Mouse (Mus musculus) lung, postnatal 0 days (tissue): ENCODE results near the gene Olfr706. TPM values are rescaled to one million over a fixed set of nuclear protein-coding genes. Genes with fewer than 3 reads are reported as not detected.

Experiments
- ATAC-seq: fragments of 200-750 bp; cut with Nextera tagmentation; 2 replicates; pipeline ENCODE4 v1.8.0; 2017; ENCODE audit warnings: moderate library complexity
- DNase-seq: peaks from one replicate; pipeline ENCODE4 v3.0.0-alpha.2; 2016; ENCODE audit warnings: low spot score
- H3K27ac ChIP-seq: fragments of 300-500 bp; sonication (generic); 2 replicates; pipeline ENCODE4 v1.5.1; 2014; ENCODE audit warnings: antibody characterized with exemption, mild to moderate bottlenecking, low read length, mixed read lengths
- H3K27me3 ChIP-seq: fragments of 300-500 bp; sonication (generic); replicated peaks from 2 replicates; pipeline ENCODE4 v1.6.1; 2014; ENCODE audit warnings: low read length, mixed read lengths; ENCODE audit not compliant: insufficient read depth
- H3K36me3 ChIP-seq: fragments of 300-500 bp; sonication (generic); 2 replicates; pipeline ENCODE4 v1.6.1; 2014; ENCODE audit warnings: low read length, mixed read lengths; ENCODE audit not compliant: insufficient read depth
- H3K4me1 ChIP-seq: fragments of 300-500 bp; sonication (generic); 2 replicates; pipeline ENCODE4 v1.6.1; 2014; ENCODE audit warnings: antibody characterized with exemption, low read depth, low read length, mixed read lengths; ENCODE audit not compliant: insufficient read depth
- H3K4me2 ChIP-seq: fragments of 300-500 bp; sonication (generic); replicated peaks from 2 replicates; pipeline ENCODE4 v1.6.1; 2014; ENCODE audit warnings: low read depth, mild to moderate bottlenecking, low read length, moderate library complexity, mixed read lengths
- H3K4me3 ChIP-seq: fragments of 300-500 bp; sonication (generic); 2 replicates; pipeline ENCODE4 v1.5.1; 2014; ENCODE audit warnings: low read depth, low read length
- H3K9ac ChIP-seq: fragments of 300-500 bp; sonication (generic); replicated peaks from 2 replicates; pipeline ENCODE4 v1.6.1; 2014; ENCODE audit warnings: low read depth, mild to moderate bottlenecking
- H3K9me3 ChIP-seq: fragments of 300-500 bp; sonication (generic); 2 replicates; pipeline ENCODE4 v1.6.1; 2016; ENCODE audit warnings: low read length, mixed read lengths
- CTCF ChIP-seq: IDR thresholded peaks from 2 replicates; pipeline ENCODE4 v1.5.1; 2016; ENCODE audit warnings: antibody characterized with exemption, mild to moderate bottlenecking
- EP300 ChIP-seq: IDR thresholded peaks from 2 replicates; pipeline ENCODE4 v1.6.1; 2016; ENCODE audit warnings: antibody characterized with exemption, mild to moderate bottlenecking, control low read depth
- WGBS: fragments of 180-500 bp; shearing (Covaris S2); extraction: QIAGEN DNeasy Blood & Tissue Kit; methylation state at CpG from one replicate; pipeline ENCODE4 v1.1.7; 2014; 5-methylcytosine and 5-hydroxymethylcytosine counted together
- polyA plus RNA-seq: library from polyadenylated mRNA; unstranded; fragments of >200 nt; fragmentation: Nextera tagmentation; extraction: Ambion mirVana; gene quantifications from 2 replicates; pipeline ENCODE4 v1.2.1, GENCODE M21; 2015

Olfr706 gene
- polyA plus RNA-seq, 1 experiment from 2014 or later: not detected

DNA sequence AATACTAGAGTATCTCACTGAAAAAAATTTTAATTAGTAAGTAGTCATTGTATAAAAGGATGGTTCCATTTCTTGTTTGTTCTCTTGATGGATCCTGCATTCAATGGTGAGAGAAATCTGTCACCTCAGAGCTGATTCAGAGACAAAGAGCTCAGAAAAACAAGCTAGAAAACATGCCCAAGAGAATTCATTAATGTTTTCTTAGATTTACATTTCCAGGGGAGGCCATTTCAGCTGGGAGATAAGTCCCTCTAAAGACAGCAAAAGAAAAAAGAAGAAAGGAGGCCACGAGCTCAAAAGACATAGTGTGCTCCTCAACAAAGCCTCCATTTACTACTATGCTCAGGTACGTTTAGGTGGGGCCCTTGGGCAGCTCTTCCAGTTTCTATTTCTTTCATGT is 44.9 kb downstream of the Olfr706 start, which contains the start of gene Olfr703:
Gene Olfr703, plus strand, starts transcription at position 301 of the 400 bp plus-strand sequence.
- H3K9me3 ChIP-seq: no peaks in the 10 kb centered on the region
- TF ChIP-seq EP300 (no peak), CTCF (no peak)
- H3K36me3 ChIP-seq: no peaks in the 10 kb centered on the region
- H3K4me1 ChIP-seq: no peaks in the 10 kb centered on the region
- no peak within 1 kb of the TSS for H3K27ac ChIP-seq
- H3K4me2 ChIP-seq: no peak within 1 kb of the TSS
- no peak within 1 kb of the TSS for H3K4me3 ChIP-seq
- DNase-seq (no peak), ATAC-seq (no peak)
- WGBS: 44% methylated on average over 2 of the region's 2 CpGs
- no peak within 1 kb of the TSS for H3K9ac ChIP-seq
- no peaks in the 10 kb centered on the region for H3K27me3 ChIP-seq

DNA sequence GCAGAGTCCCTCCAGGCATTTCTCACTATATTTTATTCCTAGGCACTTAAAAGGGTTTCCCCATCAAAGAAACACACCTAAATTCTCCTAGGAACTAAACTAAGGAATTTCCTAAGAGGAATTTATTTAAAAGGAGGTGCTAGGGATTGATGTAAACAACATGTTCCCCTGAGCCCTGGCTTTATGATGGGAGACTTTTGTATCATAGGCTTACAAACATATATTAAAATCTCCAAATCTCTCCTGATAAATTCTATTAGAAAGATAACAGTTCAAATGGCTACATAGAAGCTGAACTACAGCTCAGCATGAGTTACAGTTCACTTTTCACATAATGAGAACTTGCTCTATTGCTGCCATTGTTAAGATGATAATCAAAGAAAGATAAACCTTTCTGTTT is 54.2 kb downstream of the Olfr706 start, which contains the start of gene Olfr702:
Gene Olfr702, minus strand, starts transcription at position 101 of the 400 bp plus-strand sequence.
- no peaks in the 10 kb centered on the region for H3K9me3 ChIP-seq
- DNase-seq: no peak
- no peak within 1 kb of the TSS for H3K4me3 ChIP-seq
- no peaks in the 10 kb centered on the region for H3K27me3 ChIP-seq
- no peak within 1 kb of the TSS for H3K9ac ChIP-seq
- H3K36me3 ChIP-seq: no peaks in the 10 kb centered on the region
- H3K27ac ChIP-seq: no peak within 1 kb of the TSS
- no peak for ATAC-seq
- TF ChIP-seq EP300: no peak
- no peak for TF ChIP-seq CTCF
- no peak within 1 kb of the TSS for H3K4me2 ChIP-seq
- no peaks in the 10 kb centered on the region for H3K4me1 ChIP-seq

Other genes with a start within 250 kb of the Olfr706 start
- gene Olfr693, start 207.6 kb downstream of the Olfr706 start, polyA plus RNA-seq: not detected in 2 replicates
- not detected in 2 replicates for gene Olfr694, start 196.3 kb downstream of the Olfr706 start, polyA plus RNA-seq
- gene Olfr695, start 171.8 kb downstream of the Olfr706 start, polyA plus RNA-seq: not detected in 2 replicates
- gene Olfr697, start 145.7 kb downstream of the Olfr706 start, polyA plus RNA-seq: not detected in 2 replicates
- gene Olfr698, start 132.8 kb downstream of the Olfr706 start, polyA plus RNA-seq: not detected in 2 replicates
- gene Olfr699, start 95.0 kb downstream of the Olfr706 start, polyA plus RNA-seq: not detected in 2 replicates
- not detected in 2 replicates for gene Olfr700, start 79.3 kb downstream of the Olfr706 start, polyA plus RNA-seq
- gene Olfr701, start 74.0 kb downstream of the Olfr706 start, polyA plus RNA-seq: not detected in 2 replicates
- not detected in 2 replicates for gene Olfr702, start 54.3 kb downstream of the Olfr706 start, polyA plus RNA-seq
- gene Olfr703, start 44.8 kb downstream of the Olfr706 start, polyA plus RNA-seq: not detected in 2 replicates
- not detected in 2 replicates for gene Olfr704, start 25.0 kb downstream of the Olfr706 start, polyA plus RNA-seq
- not detected in 2 replicates for gene Olfr705, start 11.3 kb downstream of the Olfr706 start, polyA plus RNA-seq
- gene Olfr707, start 13.1 kb upstream of the Olfr706 start, polyA plus RNA-seq: not detected in 2 replicates
- gene Olfr1532-ps1, start 19.8 kb upstream of the Olfr706 start, polyA plus RNA-seq: not detected in 2 replicates
- gene Olfr709-ps1, start 44.1 kb upstream of the Olfr706 start, polyA plus RNA-seq: not detected in 2 replicates
- gene Olfr710, start 60.1 kb upstream of the Olfr706 start, polyA plus RNA-seq: not detected in 2 replicates
- gene Olfr6, start 75.8 kb upstream of the Olfr706 start, polyA plus RNA-seq: not detected in 2 replicates
- gene Olfr711, start 87.3 kb upstream of the Olfr706 start, polyA plus RNA-seq: not detected in 2 replicates
- not detected in 2 replicates for gene Olfr2, start 117.9 kb upstream of the Olfr706 start, polyA plus RNA-seq
- gene Olfr713, start 143.0 kb upstream of the Olfr706 start, polyA plus RNA-seq: not detected in 2 replicates
- gene Olfr714, start 182.8 kb upstream of the Olfr706 start, polyA plus RNA-seq: not detected in 2 replicates
- not detected in 2 replicates for gene Olfr17, start 205.1 kb upstream of the Olfr706 start, polyA plus RNA-seq
- gene Olfr715b, start 222.2 kb upstream of the Olfr706 start, polyA plus RNA-seq: not detected in 2 replicates
- gene Olfr715, start 242.9 kb upstream of the Olfr706 start, polyA plus RNA-seq: not detected in 2 replicates